Mouse (Mus musculus) kidney, adult 2 months (tissue): ENCODE data around the gene Nanos3. TPM values are rescaled to one million over a fixed set of nuclear protein-coding genes. Genes with fewer than 3 reads are reported as not detected.

Experiments
- DNase-seq: peaks from one replicate; pipeline ENCODE4 v3.0.0; 2021
- H3K27ac ChIP-seq: fragments of 200-500 bp; 2 replicates; pipeline ENCODE4 v1.5.1; 2012; ENCODE audit warnings: low read depth, low read length, control low read depth, inconsistent platforms; ENCODE audit not compliant: insufficient read depth
- H3K27me3 ChIP-seq: fragments of 200-500 bp; replicated peaks from 2 replicates; pipeline ENCODE4 v1.6.1; 2012; ENCODE audit warnings: mild to moderate bottlenecking, moderate library complexity, low read length, inconsistent platforms; ENCODE audit not compliant: control insufficient read depth, insufficient read depth
- H3K36me3 ChIP-seq: fragments of 200-500 bp; 2 replicates; pipeline ENCODE4 v1.6.1; 2012; ENCODE audit warnings: mild to moderate bottlenecking, moderate library complexity, low read length, inconsistent platforms; ENCODE audit not compliant: control insufficient read depth, insufficient read depth
- H3K4me1 ChIP-seq: fragments of 200-500 bp; 2 replicates; pipeline ENCODE4 v1.6.1; 2011; ENCODE audit warnings: low read length; ENCODE audit not compliant: control insufficient read depth, insufficient read depth
- H3K4me3 ChIP-seq: fragments of 200-500 bp; 2 replicates; pipeline ENCODE4 v1.5.1; 2011; ENCODE audit warnings: mild to moderate bottlenecking, low read depth, low read length, control low read depth; ENCODE audit not compliant: insufficient read depth
- CTCF ChIP-seq: fragments of 200-500 bp; conservative IDR thresholded peaks from 2 replicates; pipeline ENCODE4 v1.5.1; 2011; ENCODE audit warnings: low read depth, mild to moderate bottlenecking, control low read depth, low read length, moderate library complexity, mixed read lengths; ENCODE audit not compliant: insufficient read depth, insufficient read length
- POLR2A ChIP-seq: fragments of 200-500 bp; IDR thresholded peaks from one replicate; pipeline ENCODE4 v1.6.1; 2011; ENCODE audit warnings: low read depth, low read length, control low read depth
- WGBS: fragments of 180-500 bp; shearing (Covaris S2); methylation state at CpG from one replicate; pipeline ENCODE4 v1.1.7; 2018; 5-methylcytosine and 5-hydroxymethylcytosine counted together
- polyA plus RNA-seq: library from polyadenylated mRNA; depleted of rRNA; stranded (reverse); fragments of >200 nt; gene quantifications from 2 replicates; pipeline ENCODE4 v1.2.3, GENCODE M21; 2012

The Nanos3 gene
- polyA plus RNA-seq, 1 experiment = 1.4 TPM

- TF ChIP-seq POLR2A (no peak), CTCF (no peak)
- peaks cover 1% of the 10 kb centered on the region; the same call in 1 of the 2 replicates for H3K36me3 ChIP-seq
- DNase-seq = no peak
These were observed 32.2 kb upstream of the Nanos3 start for GRCm38 (mm10) chr8:84217206-84217605.

GRCm38 (mm10) chr8:84213277-84213676 is 28.3 kb upstream of the Nanos3 start:
- Histone ChIP-seq H3K27me3 (no peaks in the 10 kb centered on the region), H3K36me3 (peaks cover 1% of the 10 kb centered on the region; the same call in 1 of the 2 replicates), H3K4me1 (peaks cover 7% of the 10 kb centered on the region), H3K4me3 (no peak overlapping the region), H3K27ac (no peak overlapping the region)
- no peak for DNase-seq
- TF ChIP-seq CTCF (no peak), POLR2A (no peak)
- 93% methylated on average over 4 of the region's 4 CpGs for WGBS

More at GRCm38 (mm10) chr8:84217206-84217605, 32.2 kb upstream of the Nanos3 start:
- H3K27me3 ChIP-seq = no peaks in the 10 kb centered on the region
- no peaks in the 10 kb centered on the region for H3K4me1 ChIP-seq
- H3K27ac ChIP-seq = no peak overlapping the region
- no peak overlapping the region for H3K4me3 ChIP-seq
- WGBS = 96% methylated on average over 11 of the region's 11 CpGs

GRCm38 (mm10) chr8:84211881-84212563 is 27.0 kb upstream of the Nanos3 start:
- TF ChIP-seq CTCF (no peak), POLR2A (no peak)
- no peaks in the 10 kb centered on the region for H3K27me3 ChIP-seq
- no peak overlapping the region for H3K4me3 ChIP-seq
- H3K4me1 ChIP-seq = peaks cover 16% of the 10 kb centered on the region
- WGBS = 86% methylated on average over 31 of the region's 31 CpGs
- no peak for DNase-seq
- peaks cover 1% of the 10 kb centered on the region; the same call in 1 of the 2 replicates for H3K36me3 ChIP-seq
- no peak overlapping the region for H3K27ac ChIP-seq

GRCm38 (mm10) chr8:84211202-84211601 is 26.2 kb upstream of the Nanos3 start:
- H3K4me1 ChIP-seq = peaks cover 16% of the 10 kb centered on the region
- 80% methylated on average over 3 of the region's 3 CpGs for WGBS
- H3K4me3 ChIP-seq = no peak overlapping the region
- H3K27ac ChIP-seq = no peak overlapping the region
- no peaks in the 10 kb centered on the region for H3K27me3 ChIP-seq
- TF ChIP-seq CTCF = no peak
- TF ChIP-seq POLR2A = no peak
- no peak for DNase-seq
- no peaks in the 10 kb centered on the region for H3K36me3 ChIP-seq

GRCm38 (mm10) chr8:84210167-84210791 is 25.3 kb upstream of the Nanos3 start:
- WGBS = 59% methylated on average over 34 of the region's 34 CpGs
- Histone ChIP-seq H3K36me3 (no peaks in the 10 kb centered on the region), H3K4me1 (peaks cover 16% of the 10 kb centered on the region), H3K27ac (no peak overlapping the region), H3K4me3 (no peak overlapping the region), H3K27me3 (no peaks in the 10 kb centered on the region)
- DNase-seq = peak; percentile 79
- TF ChIP-seq CTCF = peak; percentile 78
- TF ChIP-seq POLR2A = no peak

GRCm38 (mm10) chr8:84208381-84209380 is 23.7 kb upstream of the Nanos3 start:
- no peaks in the 10 kb centered on the region for H3K27me3 ChIP-seq
- H3K4me3 ChIP-seq = no peak overlapping the region
- peaks cover 16% of the 10 kb centered on the region for H3K4me1 ChIP-seq
- no peaks in the 10 kb centered on the region for H3K36me3 ChIP-seq
- DNase-seq = peak; percentile 56
- TF ChIP-seq POLR2A (no peak), CTCF (no peak)
- 31% methylated on average over 17 of the region's 17 CpGs for WGBS
- peak overlapping the region; percentile 64 for H3K27ac ChIP-seq
